Mouse (Mus musculus): ENCODE measurements around the gene Trmo. TPM values are rescaled to one million over a fixed set of nuclear protein-coding genes. Genes with fewer than 3 reads are reported as not detected.

Trmo gene
- polyA plus RNA-seq, 1 experiment from 2014 or later = 11.1 TPM

DNA sequence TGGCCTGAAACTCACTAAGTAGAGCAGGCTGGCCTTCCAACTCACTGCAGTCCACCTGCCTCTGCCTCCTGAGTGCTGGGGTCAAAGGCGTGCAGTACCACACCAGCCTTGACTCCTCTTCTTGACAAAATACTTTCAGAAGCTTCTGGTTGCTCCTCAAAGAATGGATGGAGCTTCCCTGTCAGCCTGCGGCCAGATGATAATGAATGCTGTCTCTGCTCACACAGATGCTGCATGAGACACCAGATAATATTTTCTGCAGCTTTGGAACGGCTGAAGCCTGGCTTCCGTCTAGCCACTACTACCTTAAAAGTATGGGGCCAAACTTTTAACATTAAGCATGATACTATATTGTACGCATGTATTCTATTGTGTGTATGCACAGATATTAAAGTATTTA is 21.4 kb upstream of the Trmo start:
- H3K4me1 ChIP-seq (ENCODE audit: control insufficient read depth, insufficient read depth, low read length) = no peaks in the 10 kb centered on the region
- no peaks in the 10 kb centered on the region for H3K9me3 ChIP-seq (replicated peaks; ENCODE audit: control insufficient read depth, low read length)
- ATAC-seq (replicated peaks; ENCODE audit: extremely low read depth, insufficient read depth, low FRiP score) = no peak
- WGBS = 80% methylated on average over 5 of the region's 5 CpGs
- H3K27ac ChIP-seq (ENCODE audit: low read length) = no peak overlapping the region
- H3K9ac ChIP-seq (ENCODE audit: low read length) = no peak overlapping the region
- no peaks in the 10 kb centered on the region for H3K27me3 ChIP-seq (ENCODE audit: control insufficient read depth, insufficient read depth, low read length)
- no peak overlapping the region for H3K4me2 ChIP-seq (ENCODE audit: low read depth, low read length)
- no peaks in the 10 kb centered on the region for H3K36me3 ChIP-seq (ENCODE audit: control insufficient read depth, insufficient read depth)
- H3K4me3 ChIP-seq (ENCODE audit: low read length) = no peak overlapping the region

DNA sequence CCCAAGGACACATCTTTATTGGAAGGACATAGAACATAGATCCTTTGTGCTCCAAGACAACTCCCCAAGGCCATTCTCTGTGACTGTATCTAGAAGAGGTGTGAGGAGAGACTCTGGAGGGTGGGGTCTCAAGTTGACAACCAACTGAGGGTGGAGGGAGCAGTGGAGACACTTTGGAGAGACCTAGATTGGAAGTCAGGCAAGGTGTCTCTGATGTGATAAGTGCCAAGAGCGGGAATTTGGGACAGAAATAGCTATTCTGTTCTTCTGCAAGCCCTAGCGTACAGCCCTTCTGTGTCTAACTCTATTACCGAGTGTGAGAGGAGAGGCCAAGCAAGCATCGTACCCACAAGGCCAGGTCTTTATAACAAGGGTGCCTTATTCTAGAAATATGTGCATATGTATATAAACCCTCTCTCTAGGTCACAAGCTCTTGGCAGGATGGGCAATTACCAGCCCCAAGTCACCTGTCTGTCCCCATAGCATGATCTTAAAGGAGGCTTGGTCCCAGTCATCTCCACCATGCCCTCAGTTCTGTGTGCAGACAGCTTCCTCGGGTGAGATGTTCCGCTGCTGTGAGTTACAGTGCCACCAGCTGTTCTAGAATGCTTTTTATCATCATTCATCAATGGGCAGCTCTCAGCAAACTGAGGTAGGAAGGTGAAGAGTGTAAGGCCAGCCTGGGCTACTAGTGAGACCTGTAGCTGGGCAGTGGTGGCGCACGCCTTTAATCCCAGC is 17.9 kb upstream of the Trmo start:
- no peak overlapping the region for H3K4me3 ChIP-seq (ENCODE audit: low read length)
- H3K36me3 ChIP-seq (ENCODE audit: control insufficient read depth, insufficient read depth) = no peaks in the 10 kb centered on the region
- no peaks in the 10 kb centered on the region for H3K4me1 ChIP-seq (ENCODE audit: control insufficient read depth, insufficient read depth, low read length)
- ATAC-seq (replicated peaks; ENCODE audit: extremely low read depth, insufficient read depth, low FRiP score) = no peak
- H3K27ac ChIP-seq (ENCODE audit: low read length) = no peak overlapping the region
- no peak overlapping the region for H3K4me2 ChIP-seq (ENCODE audit: low read depth, low read length)
- WGBS = 76% methylated on average over 8 of the region's 8 CpGs
- H3K27me3 ChIP-seq (ENCODE audit: control insufficient read depth, insufficient read depth, low read length) = no peaks in the 10 kb centered on the region
- no peak overlapping the region for H3K9ac ChIP-seq (ENCODE audit: low read length)
- no peaks in the 10 kb centered on the region for H3K9me3 ChIP-seq (replicated peaks; ENCODE audit: control insufficient read depth, low read length)

DNA sequence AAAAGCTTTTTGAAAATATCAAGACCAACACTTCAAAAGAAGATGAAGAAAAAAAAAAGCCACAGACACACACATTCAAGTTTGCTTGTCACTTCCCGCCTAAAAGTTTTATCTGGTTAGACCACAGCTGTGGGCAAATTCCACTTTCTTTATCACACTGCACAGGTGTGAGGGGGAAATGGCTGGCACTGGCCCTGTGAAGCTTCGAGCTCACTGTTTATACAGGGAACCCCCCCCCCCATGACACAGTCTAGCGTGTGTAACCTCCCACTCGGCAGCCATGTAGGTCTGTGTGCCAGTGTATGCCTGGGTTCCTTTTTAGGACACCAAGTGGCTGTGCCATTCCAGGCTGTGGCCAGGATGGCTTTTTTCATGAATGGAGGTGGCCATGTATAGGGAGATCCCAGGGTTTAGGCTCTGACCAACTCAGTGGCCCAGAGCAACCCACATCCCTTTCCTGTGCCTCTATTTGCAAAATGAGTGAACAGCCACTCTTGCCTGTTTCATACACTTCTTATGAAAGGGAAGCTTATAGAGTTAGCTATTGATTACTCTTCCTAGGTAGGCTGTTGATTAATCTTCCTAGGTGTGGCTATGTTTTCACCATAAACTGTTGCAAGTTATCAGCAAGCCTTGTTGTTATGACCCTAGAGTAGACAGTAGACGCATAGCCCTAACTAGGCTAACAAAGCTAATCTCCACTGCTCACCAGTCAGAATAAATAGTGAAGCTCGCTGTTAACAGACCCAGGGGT is 15.0 kb upstream of the Trmo start:
- H3K36me3 ChIP-seq (ENCODE audit: control insufficient read depth, insufficient read depth) = no peaks in the 10 kb centered on the region
- H3K9me3 ChIP-seq (replicated peaks; ENCODE audit: control insufficient read depth, low read length) = no peaks in the 10 kb centered on the region
- H3K27ac ChIP-seq (ENCODE audit: low read length) = no peak overlapping the region
- no peaks in the 10 kb centered on the region for H3K4me1 ChIP-seq (ENCODE audit: control insufficient read depth, insufficient read depth, low read length)
- H3K4me3 ChIP-seq (ENCODE audit: low read length) = no peak overlapping the region
- ATAC-seq (replicated peaks; ENCODE audit: extremely low read depth, insufficient read depth, low FRiP score) = 0 out of 2 replicates have a peak, but pooled peaks have one; percentile 23
- H3K27me3 ChIP-seq (ENCODE audit: control insufficient read depth, insufficient read depth, low read length) = no peaks in the 10 kb centered on the region
- H3K9ac ChIP-seq (ENCODE audit: low read length) = no peak overlapping the region
- WGBS = 63% methylated on average over 6 of the region's 6 CpGs
- H3K4me2 ChIP-seq (ENCODE audit: low read depth, low read length) = no peak overlapping the region

DNA sequence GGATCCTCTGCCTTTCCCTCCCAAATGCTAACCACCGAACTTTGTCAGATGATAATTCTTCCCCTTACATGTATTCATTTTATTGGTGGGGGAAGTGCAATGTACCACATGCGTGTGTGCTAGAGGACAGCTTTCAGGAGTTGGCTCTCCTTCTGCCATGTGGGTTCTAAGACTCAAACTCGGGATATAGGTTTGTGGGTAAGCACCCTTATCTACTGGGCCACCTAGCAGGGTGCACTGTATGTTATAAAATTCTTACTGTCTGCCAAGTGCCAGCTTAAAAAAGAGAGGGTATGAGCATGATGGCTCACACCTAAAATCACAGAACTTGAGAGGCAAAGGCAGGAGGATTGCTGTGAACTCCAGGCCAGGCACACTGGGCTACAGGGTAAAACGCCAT is 9.6 kb upstream of the Trmo start:
- H3K27ac ChIP-seq (ENCODE audit: low read length) = no peak overlapping the region
- H3K36me3 ChIP-seq (ENCODE audit: control insufficient read depth, insufficient read depth) = no peaks in the 10 kb centered on the region
- no peak overlapping the region for H3K4me2 ChIP-seq (ENCODE audit: low read depth, low read length)
- H3K9me3 ChIP-seq (replicated peaks; ENCODE audit: control insufficient read depth, low read length) = no peaks in the 10 kb centered on the region
- H3K27me3 ChIP-seq (ENCODE audit: control insufficient read depth, insufficient read depth, low read length) = no peaks in the 10 kb centered on the region
- no peak for ATAC-seq (replicated peaks; ENCODE audit: extremely low read depth, insufficient read depth, low FRiP score)
- H3K4me1 ChIP-seq (ENCODE audit: control insufficient read depth, insufficient read depth, low read length) = no peaks in the 10 kb centered on the region
- H3K4me3 ChIP-seq (ENCODE audit: low read length) = no peak overlapping the region
- H3K9ac ChIP-seq (ENCODE audit: low read length) = no peak overlapping the region
- WGBS = 70% methylated on average over 4 of the region's 4 CpGs

GRCm38 (mm10) chr4:46395736-46396135 is 6.5 kb upstream of the Trmo start:
- ATAC-seq (replicated peaks; ENCODE audit: extremely low read depth, insufficient read depth, low FRiP score) = no peak

GRCm38 (mm10) chr4:46394388-46394787 is 5.2 kb upstream of the Trmo start:
- ATAC-seq (replicated peaks; ENCODE audit: extremely low read depth, insufficient read depth, low FRiP score) = no peak
- Histone ChIP-seq H3K4me1 (ENCODE audit: control insufficient read depth, insufficient read depth, low read length) (no peaks in the 10 kb centered on the region), H3K9ac (ENCODE audit: low read length) (no peak overlapping the region), H3K36me3 (ENCODE audit: control insufficient read depth, insufficient read depth) (no peaks in the 10 kb centered on the region), H3K4me2 (ENCODE audit: low read depth, low read length) (no peak overlapping the region), H3K9me3 (replicated peaks; ENCODE audit: control insufficient read depth, low read length) (no peaks in the 10 kb centered on the region), H3K4me3 (ENCODE audit: low read length) (no peak overlapping the region), H3K27me3 (ENCODE audit: control insufficient read depth, insufficient read depth, low read length) (no peaks in the 10 kb centered on the region), H3K27ac (ENCODE audit: low read length) (no peak overlapping the region)
- WGBS = 69% methylated on average over 2 of the region's 2 CpGs

More at GRCm38 (mm10) chr4:46395736-46396135, 6.5 kb upstream of the Trmo start:
- Histone ChIP-seq H3K9ac (ENCODE audit: low read length) (no peak overlapping the region), H3K4me1 (ENCODE audit: control insufficient read depth, insufficient read depth, low read length) (no peaks in the 10 kb centered on the region), H3K4me3 (ENCODE audit: low read length) (no peak overlapping the region), H3K9me3 (replicated peaks; ENCODE audit: control insufficient read depth, low read length) (no peaks in the 10 kb centered on the region), H3K27me3 (ENCODE audit: control insufficient read depth, insufficient read depth, low read length) (no peaks in the 10 kb centered on the region), H3K27ac (ENCODE audit: low read length) (no peak overlapping the region), H3K4me2 (ENCODE audit: low read depth, low read length) (no peak overlapping the region), H3K36me3 (ENCODE audit: control insufficient read depth, insufficient read depth) (no peaks in the 10 kb centered on the region)
- WGBS = 35% methylated on average over 5 of the region's 5 CpGs

GRCm38 (mm10) chr4:46390390-46390970 is 1.2 kb upstream of the Trmo start:
- H3K27me3 ChIP-seq (ENCODE audit: control insufficient read depth, insufficient read depth, low read length) = no peaks in the 10 kb centered on the region
- H3K4me3 ChIP-seq (ENCODE audit: low read length) = peak overlapping the region; percentile 23; the same call in 1 of the 2 replicates
- H3K27ac ChIP-seq (ENCODE audit: low read length) = peak overlapping the region; percentile 94; the same call in 1 of the 2 replicates
- H3K9me3 ChIP-seq (replicated peaks; ENCODE audit: control insufficient read depth, low read length) = no peaks in the 10 kb centered on the region
- WGBS = 22% methylated on average over 9 of the region's 9 CpGs
- no peaks in the 10 kb centered on the region for H3K4me1 ChIP-seq (ENCODE audit: control insufficient read depth, insufficient read depth, low read length)
- H3K36me3 ChIP-seq (ENCODE audit: control insufficient read depth, insufficient read depth) = peaks cover 8% of the 10 kb centered on the region
- ATAC-seq (replicated peaks; ENCODE audit: extremely low read depth, insufficient read depth, low FRiP score) = no peak
- no peak overlapping the region; the same call in 1 of the 2 replicates for H3K9ac ChIP-seq (ENCODE audit: low read length)
- H3K4me2 ChIP-seq (ENCODE audit: low read depth, low read length) = peak overlapping the region; percentile 73

DNA sequence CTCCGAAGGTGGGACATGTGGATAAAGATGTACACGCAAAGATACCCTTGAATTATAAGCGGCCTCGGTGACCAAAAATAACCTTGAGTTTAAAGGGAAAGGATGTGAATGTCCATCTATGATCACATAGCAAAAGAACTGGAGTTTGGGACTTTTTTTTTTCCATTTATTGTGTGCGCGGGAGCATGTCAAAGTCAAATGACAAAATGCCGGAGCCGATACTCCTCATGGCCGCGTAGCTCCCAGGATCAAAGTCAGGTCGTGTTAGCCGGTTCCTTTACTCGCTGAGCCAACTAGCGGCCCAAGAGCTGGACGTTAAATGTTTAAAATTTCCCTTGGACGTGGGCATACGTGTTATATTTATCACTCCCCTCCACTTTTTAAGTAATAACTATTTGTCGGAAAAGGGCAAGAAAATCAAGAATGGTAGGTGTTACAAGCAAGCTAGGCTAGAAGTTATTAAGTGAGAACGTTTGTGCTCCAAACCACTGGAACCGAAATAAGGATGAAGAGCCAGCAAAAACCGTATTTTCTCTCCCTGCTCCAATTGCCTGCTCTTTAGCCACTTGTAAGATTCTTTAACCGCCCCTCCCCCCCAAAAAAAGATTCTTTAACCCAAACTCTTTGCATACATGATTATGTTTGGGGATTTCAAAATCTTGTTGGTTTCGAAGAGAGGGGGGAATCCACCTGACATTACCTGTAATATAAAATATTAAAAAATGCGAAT is 540 bp upstream of the Trmo start:
- no peak for ATAC-seq (replicated peaks; ENCODE audit: extremely low read depth, insufficient read depth, low FRiP score)
- H3K9me3 ChIP-seq (replicated peaks; ENCODE audit: control insufficient read depth, low read length) = no peaks in the 10 kb centered on the region
- WGBS = 2% methylated on average over 24 of the region's 24 CpGs

More for the DNA sequence above, 540 bp upstream of the Trmo start:
- Histone ChIP-seq H3K36me3 (ENCODE audit: control insufficient read depth, insufficient read depth) (peaks cover 8% of the 10 kb centered on the region), H3K9ac (ENCODE audit: low read length) (peak overlapping the region; percentile 93), H3K4me2 (ENCODE audit: low read depth, low read length) (peak overlapping the region; percentile 73), H3K4me3 (ENCODE audit: low read length) (peak overlapping the region; percentile 71), H3K4me1 (ENCODE audit: control insufficient read depth, insufficient read depth, low read length) (no peaks in the 10 kb centered on the region), H3K27ac (ENCODE audit: low read length) (peak overlapping the region; percentile 94), H3K27me3 (ENCODE audit: control insufficient read depth, insufficient read depth, low read length) (no peaks in the 10 kb centered on the region)

All from heart, embryonic 16.5 days (tissue).